Mouse (Mus musculus) hindbrain, embryonic 13.5 days (tissue): ENCODE data around the gene Lgi2. TPM values are rescaled to one million over a fixed set of nuclear protein-coding genes. Genes with fewer than 3 reads are reported as not detected.

Source experiments
- ATAC-seq: fragments of 200-750 bp; cut with Nextera tagmentation; 2 replicates; pipeline ENCODE4 v1.8.0; 2017; ENCODE audit warnings: moderate TSS enrichment; ENCODE audit not compliant: low FRiP score
- H3K27ac ChIP-seq: fragments of 300-500 bp; sonication (generic); 2 replicates; pipeline ENCODE4 v1.5.1; 2015; ENCODE audit warnings: inconsistent platforms, mild to moderate bottlenecking, moderate library complexity
- H3K27me3 ChIP-seq: fragments of 300-500 bp; sonication (generic); 2 replicates; pipeline ENCODE4 v1.6.1; 2015; ENCODE audit warnings: mild to moderate bottlenecking, inconsistent platforms
- H3K36me3 ChIP-seq: fragments of 300-500 bp; sonication (generic); 2 replicates; pipeline ENCODE4 v1.6.1; 2015; ENCODE audit warnings: mild to moderate bottlenecking, inconsistent platforms
- H3K4me1 ChIP-seq: fragments of 300-500 bp; sonication (generic); replicated peaks from 2 replicates; pipeline ENCODE4 v1.6.1; 2015; ENCODE audit warnings: inconsistent platforms
- H3K4me2 ChIP-seq: fragments of 300-500 bp; sonication (generic); 2 replicates; pipeline ENCODE4 v1.6.1; 2015; ENCODE audit warnings: inconsistent platforms, mild to moderate bottlenecking, moderate library complexity
- H3K4me3 ChIP-seq: fragments of 300-500 bp; sonication (generic); 2 replicates; pipeline ENCODE4 v1.5.1; 2015; ENCODE audit warnings: mild to moderate bottlenecking, inconsistent platforms
- H3K9ac ChIP-seq: fragments of 300-500 bp; sonication (generic); 2 replicates; pipeline ENCODE4 v1.6.1; 2015; ENCODE audit warnings: mild to moderate bottlenecking, inconsistent platforms
- H3K9me3 ChIP-seq: fragments of 300-500 bp; sonication (generic); 2 replicates; pipeline ENCODE4 v1.6.1; 2016; ENCODE audit warnings: inconsistent platforms
- WGBS: fragments of 180-500 bp; shearing (Covaris S2); methylation state at CpG from one replicate; pipeline ENCODE4 v1.1.7; 2015; 5-methylcytosine and 5-hydroxymethylcytosine counted together
- polyA plus RNA-seq: library from polyadenylated mRNA; unstranded; fragments of >200 nt; fragmentation: Nextera tagmentation; extraction: Ambion mirVana; gene quantifications from 2 replicates; pipeline ENCODE4 v1.2.1, GENCODE M21; 2015

Lgi2 gene
- polyA plus RNA-seq, 1 experiment from 2014 or later = 2.7 TPM

DNA sequence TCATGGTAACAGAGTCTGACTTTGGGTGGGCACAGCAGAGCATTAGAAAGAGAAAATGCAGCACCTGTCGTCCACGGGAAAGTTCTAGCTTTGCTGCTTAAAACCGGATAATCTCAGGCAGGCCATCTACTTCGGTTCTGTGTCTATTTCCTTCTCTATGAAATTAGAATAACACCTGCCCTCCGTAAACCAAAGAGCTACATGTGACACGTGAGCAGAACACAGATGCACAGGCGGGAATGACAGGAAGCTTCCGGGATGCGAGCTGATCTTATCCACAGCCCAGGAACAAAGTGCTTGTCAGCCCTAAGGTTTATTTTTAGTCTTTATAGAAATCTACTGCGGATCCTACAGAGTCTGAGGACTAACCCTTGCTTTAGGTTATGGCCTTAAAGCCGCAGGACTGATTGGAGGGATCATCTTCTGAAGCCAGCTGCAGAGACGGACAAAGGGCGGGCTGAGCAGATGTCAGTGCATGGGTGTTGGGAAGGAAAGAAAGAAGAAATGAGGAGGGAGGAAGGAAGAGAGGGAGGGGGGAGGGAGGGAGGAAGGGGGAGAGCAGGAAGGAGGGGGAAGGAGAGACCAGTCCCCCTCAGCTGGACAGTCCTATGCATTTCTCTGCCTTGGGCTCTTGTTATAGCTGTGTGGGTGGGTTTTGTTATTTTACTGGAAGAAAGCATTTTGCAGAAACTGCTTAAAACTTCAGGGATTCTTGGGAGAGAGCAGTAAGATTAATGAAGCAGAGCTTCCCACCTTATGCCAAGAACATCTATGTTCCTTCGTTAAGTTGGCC is 31.3 kb downstream of the Lgi2 start:
- Histone ChIP-seq H3K36me3 (no peaks in the 10 kb centered on the region), H3K27ac (no peak overlapping the region), H3K4me1 (peaks cover 12% of the 10 kb centered on the region; the same call in 1 of the 2 replicates), H3K9ac (no peak overlapping the region), H3K4me2 (no peak overlapping the region), H3K27me3 (no peaks in the 10 kb centered on the region), H3K9me3 (no peaks in the 10 kb centered on the region), H3K4me3 (no peak overlapping the region)
- WGBS = 76% methylated on average over 14 of the region's 14 CpGs
- ATAC-seq = no peak

DNA sequence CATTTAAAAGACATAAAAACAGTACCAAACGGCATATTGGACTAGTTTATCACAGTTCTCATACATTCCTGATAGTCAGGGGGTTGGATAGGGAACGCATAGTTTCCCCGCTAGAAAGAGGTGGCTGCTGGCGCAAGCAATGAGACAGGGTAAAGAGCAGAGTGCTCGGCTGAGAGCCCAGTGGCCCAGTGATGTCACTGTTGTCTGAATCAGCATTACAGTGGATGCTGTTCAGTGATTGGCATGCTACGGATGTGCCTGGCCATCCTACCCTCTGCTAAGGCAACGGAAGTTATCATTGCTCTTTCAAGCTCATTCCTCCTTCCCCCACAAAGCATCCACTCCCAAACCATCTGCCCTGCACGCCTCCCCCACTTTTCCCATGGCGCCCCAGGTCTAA is 32.6 kb downstream of the Lgi2 start:
- H3K9ac ChIP-seq = no peak overlapping the region
- H3K27me3 ChIP-seq = no peaks in the 10 kb centered on the region
- 85% methylated on average over 9 of the region's 9 CpGs for WGBS
- H3K4me1 ChIP-seq = peaks cover 12% of the 10 kb centered on the region; the same call in 1 of the 2 replicates
- H3K36me3 ChIP-seq = no peaks in the 10 kb centered on the region
- H3K27ac ChIP-seq = no peak overlapping the region
- H3K4me2 ChIP-seq = no peak overlapping the region
- no peaks in the 10 kb centered on the region for H3K9me3 ChIP-seq
- no peak for ATAC-seq
- H3K4me3 ChIP-seq = no peak overlapping the region

DNA sequence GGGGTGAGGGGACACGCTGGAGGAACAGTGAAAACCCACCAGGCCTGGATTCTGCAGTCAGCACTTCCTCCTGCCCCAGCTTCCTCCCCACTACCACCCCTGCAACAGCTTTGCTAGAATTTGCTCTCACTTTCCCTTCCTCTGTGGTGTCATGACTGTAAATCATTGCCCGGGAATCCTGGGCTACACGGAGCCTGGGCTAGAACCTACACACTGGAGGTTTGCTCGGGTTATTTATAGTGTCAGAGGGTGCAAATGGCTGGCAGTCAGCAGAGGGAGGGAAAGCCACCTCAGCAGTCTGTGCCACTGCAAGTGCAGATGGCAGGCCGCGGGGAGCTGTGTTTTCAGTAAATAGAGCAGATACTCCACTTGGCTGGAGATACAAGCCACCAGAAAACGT is 37.7 kb downstream of the Lgi2 start:
- Histone ChIP-seq H3K4me2 (no peak overlapping the region), H3K36me3 (no peaks in the 10 kb centered on the region), H3K4me3 (no peak overlapping the region), H3K9me3 (no peaks in the 10 kb centered on the region), H3K4me1 (no peaks in the 10 kb centered on the region), H3K9ac (no peak overlapping the region), H3K27ac (no peak overlapping the region), H3K27me3 (no peaks in the 10 kb centered on the region)
- 76% methylated on average over 7 of the region's 7 CpGs for WGBS
- no peak for ATAC-seq

DNA sequence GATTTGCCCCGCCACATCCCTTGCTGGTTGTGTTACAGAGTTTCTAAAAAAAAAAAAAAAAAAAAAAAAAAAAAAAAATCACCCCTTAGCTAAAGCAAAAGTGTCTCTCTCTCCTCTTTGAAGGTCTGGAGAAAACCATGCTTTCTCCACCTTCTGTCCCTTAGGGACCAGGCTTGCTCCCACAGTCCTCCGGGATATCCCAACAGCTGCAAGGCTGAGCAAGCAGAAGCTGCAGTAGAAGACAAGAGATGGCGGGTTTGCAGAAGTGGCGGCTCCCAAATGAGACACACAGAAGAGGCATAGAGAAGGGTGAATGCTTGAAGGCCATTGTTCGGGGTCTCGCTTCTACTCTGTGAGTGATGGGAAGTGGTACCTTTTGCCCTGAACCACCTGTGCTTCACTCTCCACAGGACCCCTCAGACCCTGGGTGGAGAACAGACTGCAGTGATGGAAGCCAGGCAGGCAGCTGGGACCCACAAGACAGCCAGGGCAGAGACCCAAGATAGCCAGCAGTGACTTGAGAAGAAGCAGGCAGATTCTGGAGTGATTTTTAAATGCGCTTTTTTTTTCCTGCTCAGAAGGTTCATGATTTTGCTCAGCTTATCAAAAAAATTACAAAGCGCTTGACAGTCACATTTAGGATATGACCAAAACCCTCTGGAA is 39.8 kb downstream of the Lgi2 start:
- Histone ChIP-seq H3K9me3 (no peaks in the 10 kb centered on the region), H3K9ac (no peak overlapping the region), H3K4me2 (no peak overlapping the region), H3K4me3 (no peak overlapping the region), H3K4me1 (no peaks in the 10 kb centered on the region), H3K27ac (no peak overlapping the region), H3K27me3 (no peaks in the 10 kb centered on the region), H3K36me3 (no peaks in the 10 kb centered on the region)
- ATAC-seq = no peak
- WGBS = 94% methylated on average over 8 of the region's 8 CpGs

DNA sequence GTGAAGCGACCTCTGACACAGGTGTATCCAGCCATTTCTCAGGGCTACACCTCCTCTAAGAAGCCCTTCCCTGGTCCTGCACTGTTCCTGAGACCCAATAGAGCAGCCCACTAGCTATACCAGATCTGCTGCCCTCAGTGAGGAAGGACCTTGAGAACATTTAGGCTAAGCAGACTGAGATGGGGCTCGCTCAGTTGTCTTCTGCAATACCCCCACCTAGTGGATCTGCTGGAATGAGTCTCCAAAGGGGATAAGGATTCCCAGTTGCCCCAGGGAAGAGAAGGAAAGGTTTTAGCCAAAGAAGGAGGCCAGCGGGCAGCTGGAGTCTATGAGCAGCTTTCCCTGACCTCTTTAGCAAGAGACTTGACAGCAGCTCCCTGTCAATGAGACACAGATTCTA is 42.1 kb downstream of the Lgi2 start:
- H3K4me1 ChIP-seq = no peaks in the 10 kb centered on the region
- no peak overlapping the region for H3K9ac ChIP-seq
- ATAC-seq = no peak
- H3K9me3 ChIP-seq = no peaks in the 10 kb centered on the region
- no peaks in the 10 kb centered on the region for H3K36me3 ChIP-seq
- no peak overlapping the region for H3K27ac ChIP-seq
- H3K4me3 ChIP-seq = no peak overlapping the region
- H3K27me3 ChIP-seq = no peaks in the 10 kb centered on the region
- no peak overlapping the region for H3K4me2 ChIP-seq
- 55% methylated on average over 3 of the region's 3 CpGs for WGBS

DNA sequence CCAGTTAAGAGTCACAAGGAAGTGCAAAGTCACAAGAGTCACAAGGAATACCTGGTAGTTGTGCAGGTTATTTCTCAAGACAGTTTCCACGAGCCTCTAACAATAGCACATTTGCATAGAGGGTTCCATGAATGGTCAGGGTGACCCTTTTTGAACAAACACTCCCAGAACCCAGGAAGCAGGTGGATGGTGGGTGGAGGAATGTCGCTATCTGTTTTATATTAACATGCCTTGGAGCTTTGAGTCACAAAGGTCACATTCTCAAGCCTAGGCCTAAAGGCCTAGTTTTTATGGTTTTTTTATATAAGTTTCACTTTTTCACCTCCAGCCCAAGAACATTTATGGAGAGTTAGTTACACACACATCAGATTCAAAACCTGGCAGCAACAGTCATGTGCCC is 46.3 kb downstream of the Lgi2 start:
- Histone ChIP-seq H3K27ac (no peak overlapping the region), H3K9me3 (no peaks in the 10 kb centered on the region), H3K36me3 (no peaks in the 10 kb centered on the region), H3K27me3 (0 out of 2 replicates have a peak, but pooled peaks cover 5% of the 10 kb centered on the region), H3K4me3 (no peak overlapping the region), H3K9ac (no peak overlapping the region), H3K4me1 (peaks cover 5% of the 10 kb centered on the region; the same call in 1 of the 2 replicates), H3K4me2 (no peak overlapping the region)
- WGBS = 92% methylated on average over 2 of the region's 2 CpGs
- ATAC-seq = no peak

DNA sequence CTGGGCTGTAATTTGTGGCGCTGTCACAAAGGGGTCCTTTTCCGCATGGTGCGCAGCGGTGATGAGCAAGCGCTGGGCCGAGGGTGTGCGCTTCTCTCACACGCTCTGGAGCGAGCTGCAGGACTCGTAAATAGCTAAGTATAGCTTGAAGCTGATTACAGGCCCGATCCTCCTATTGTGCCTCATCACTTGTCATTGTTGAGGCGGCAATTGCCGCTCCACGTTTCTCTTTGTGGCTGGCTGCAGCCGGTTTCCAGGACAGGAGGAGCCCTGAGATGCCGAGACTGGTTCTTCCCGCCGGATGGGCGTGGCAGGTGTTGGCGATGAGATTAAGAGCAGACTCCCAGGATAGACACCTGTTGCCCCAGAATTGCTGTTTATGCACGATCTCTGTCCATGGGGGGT is 50.2 kb downstream of the Lgi2 start:
- Histone ChIP-seq H3K4me3 (peak overlapping the region; percentile 39), H3K4me2 (peak overlapping the region; percentile 62), H3K27me3 (0 out of 2 replicates have a peak, but pooled peaks cover 5% of the 10 kb centered on the region), H3K4me1 (peaks cover 5% of the 10 kb centered on the region; the same call in 1 of the 2 replicates), H3K27ac (peak overlapping the region; percentile 50), H3K9ac (peak overlapping the region; percentile 65), H3K9me3 (no peaks in the 10 kb centered on the region), H3K36me3 (no peaks in the 10 kb centered on the region)
- peak; percentile 73 for ATAC-seq
- WGBS = 15% methylated on average over 21 of the region's 21 CpGs

DNA sequence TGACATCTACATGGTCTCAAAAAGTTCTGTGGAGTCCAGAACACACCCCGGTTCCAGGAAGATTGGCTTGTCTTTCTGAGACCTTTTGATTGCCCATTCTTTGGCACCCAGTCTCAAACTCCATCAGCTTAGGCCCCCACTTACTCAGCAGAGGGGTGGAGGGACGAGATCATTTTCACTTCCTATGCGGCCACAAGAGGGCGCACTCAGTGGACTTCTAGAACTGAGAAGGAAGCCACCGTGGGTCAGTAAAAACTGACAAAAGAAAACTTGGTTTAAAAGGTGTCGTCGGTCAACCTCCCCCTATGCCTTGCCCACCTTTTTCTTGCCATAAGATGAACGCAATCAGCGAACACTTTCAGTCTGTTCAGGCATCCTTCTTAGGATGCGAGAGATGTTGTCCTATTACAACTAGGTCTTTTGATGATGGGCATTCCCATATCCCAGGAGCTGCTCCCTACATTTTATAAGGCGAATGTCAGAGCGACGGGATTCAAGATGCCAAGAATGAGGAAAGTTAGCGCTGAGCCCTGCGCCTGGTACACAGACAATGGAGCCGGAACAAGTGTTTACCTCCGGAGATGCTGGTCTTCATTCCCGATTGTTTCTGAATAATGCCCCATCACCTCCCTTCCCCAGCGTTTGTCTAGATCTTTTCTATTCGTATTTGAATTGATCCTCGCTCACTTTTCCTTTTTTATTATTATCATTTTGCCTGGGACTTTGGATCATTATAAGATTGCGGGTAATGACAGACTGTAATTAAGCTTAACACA is 50.8 kb downstream of the Lgi2 start:
- peak overlapping the region; percentile 62 for H3K4me2 ChIP-seq
- H3K27ac ChIP-seq = peak overlapping the region; percentile 50; the same call in 1 of the 2 replicates
- ATAC-seq = peak; percentile 34
- H3K4me3 ChIP-seq = peak overlapping the region; percentile 39
- 0 out of 2 replicates have a peak, but pooled peaks cover 5% of the 10 kb centered on the region for H3K27me3 ChIP-seq
- peaks cover 5% of the 10 kb centered on the region; the same call in 1 of the 2 replicates for H3K4me1 ChIP-seq
- no peaks in the 10 kb centered on the region for H3K36me3 ChIP-seq
- H3K9ac ChIP-seq = peak overlapping the region; percentile 65
- 25% methylated on average over 22 of the region's 22 CpGs for WGBS
- no peaks in the 10 kb centered on the region for H3K9me3 ChIP-seq

DNA sequence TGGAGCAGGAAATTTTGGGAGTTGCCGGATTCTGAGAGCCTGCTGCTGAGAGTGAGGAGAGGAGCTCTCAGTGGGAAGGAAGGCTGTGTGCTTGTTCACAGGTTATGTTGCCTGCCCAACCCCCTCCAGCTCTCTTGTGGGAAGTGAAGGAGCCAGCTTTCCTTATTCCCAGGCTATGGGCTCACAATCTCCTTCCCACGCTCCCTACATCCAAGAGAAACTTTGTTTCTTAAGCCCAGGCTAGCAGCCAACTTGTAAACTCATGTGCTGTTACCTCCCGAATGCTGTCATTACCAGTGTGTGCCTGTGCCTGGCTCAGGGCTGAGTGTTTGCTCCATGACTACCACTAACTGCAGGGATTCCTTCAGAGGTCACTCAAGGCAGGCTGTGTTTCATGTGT is 55.2 kb downstream of the Lgi2 start:
- Histone ChIP-seq H3K27ac (no peak overlapping the region), H3K9ac (no peak overlapping the region), H3K27me3 (no peaks in the 10 kb centered on the region), H3K4me3 (no peak overlapping the region), H3K4me1 (peaks cover 2% of the 10 kb centered on the region; the same call in 1 of the 2 replicates), H3K4me2 (no peak overlapping the region), H3K36me3 (no peaks in the 10 kb centered on the region), H3K9me3 (no peaks in the 10 kb centered on the region)
- 77% methylated on average over 3 of the region's 3 CpGs for WGBS
- ATAC-seq = no peak

DNA sequence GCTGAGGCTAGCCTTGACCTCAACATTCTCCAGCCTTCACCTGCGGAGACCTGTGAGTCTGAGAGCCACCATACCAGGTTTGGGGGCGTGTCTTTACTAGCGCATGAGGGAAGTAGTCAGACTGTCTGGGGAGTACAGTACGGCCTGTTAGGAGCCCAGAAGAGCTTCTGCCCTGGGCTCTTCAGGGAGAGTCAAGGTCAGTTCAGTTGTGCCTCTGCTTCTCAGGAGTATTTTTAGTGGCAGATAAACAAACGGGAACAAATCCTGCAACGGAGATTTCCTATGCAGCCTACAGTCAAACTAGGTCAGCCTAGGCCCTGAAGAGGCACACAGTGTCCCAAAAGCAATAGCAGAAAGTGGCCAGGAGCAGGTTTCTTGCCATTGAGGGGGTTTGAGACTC is 56.8 kb downstream of the Lgi2 start:
- no peak overlapping the region for H3K9ac ChIP-seq
- no peak overlapping the region for H3K27ac ChIP-seq
- no peaks in the 10 kb centered on the region for H3K9me3 ChIP-seq
- H3K27me3 ChIP-seq = no peaks in the 10 kb centered on the region
- ATAC-seq = no peak
- H3K4me1 ChIP-seq = no peaks in the 10 kb centered on the region
- H3K36me3 ChIP-seq = no peaks in the 10 kb centered on the region
- WGBS = 96% methylated on average over 6 of the region's 6 CpGs
- no peak overlapping the region for H3K4me3 ChIP-seq
- no peak overlapping the region for H3K4me2 ChIP-seq

DNA sequence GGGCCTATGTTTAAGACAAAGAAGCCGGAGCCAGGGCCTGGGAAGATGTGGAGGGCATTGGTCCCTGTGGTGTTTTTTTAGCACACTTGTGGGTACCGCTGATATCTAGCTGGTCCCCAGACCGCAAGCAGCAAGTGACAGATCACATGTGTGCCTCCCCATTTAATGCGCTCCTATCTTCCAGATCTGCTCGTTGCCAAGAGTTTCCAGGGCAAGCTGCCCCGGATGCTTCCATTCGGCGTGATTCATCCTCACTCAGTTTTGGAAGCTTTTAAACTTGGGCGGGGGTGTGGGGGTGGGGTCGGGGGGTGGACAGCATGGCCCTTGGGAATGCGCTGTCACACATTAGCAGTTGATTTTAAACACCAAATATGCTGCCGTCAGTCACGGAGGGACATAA is 61.6 kb downstream of the Lgi2 start:
- no peak for ATAC-seq
- H3K9ac ChIP-seq = no peak overlapping the region
- H3K27ac ChIP-seq = no peak overlapping the region
- H3K4me1 ChIP-seq = no peaks in the 10 kb centered on the region
- no peaks in the 10 kb centered on the region for H3K36me3 ChIP-seq
- no peak overlapping the region for H3K4me2 ChIP-seq
- no peaks in the 10 kb centered on the region for H3K9me3 ChIP-seq
- WGBS = 88% methylated on average over 13 of the region's 13 CpGs
- H3K27me3 ChIP-seq = no peaks in the 10 kb centered on the region
- no peak overlapping the region for H3K4me3 ChIP-seq

DNA sequence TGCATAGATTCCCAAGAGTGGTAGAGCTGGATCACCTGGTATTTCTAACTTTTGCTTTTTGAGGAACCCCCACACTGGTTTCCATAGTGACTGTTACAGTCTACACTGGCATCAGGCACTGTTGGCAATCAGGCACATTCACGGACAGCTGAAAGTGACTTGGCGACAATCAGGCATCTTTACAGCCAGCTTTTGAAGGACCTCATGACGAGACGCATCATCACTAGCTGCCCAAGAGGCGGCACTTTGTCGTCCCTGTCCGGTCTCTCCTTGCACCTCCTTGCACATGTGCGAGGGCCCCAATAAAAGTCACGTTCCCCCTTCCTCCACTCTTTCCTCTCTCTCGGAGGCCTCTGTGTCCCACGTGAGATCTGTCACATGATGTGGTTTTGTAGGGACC is 62.1 kb downstream of the Lgi2 start:
- WGBS = 93% methylated on average over 11 of the region's 11 CpGs

More for the DNA sequence above, 62.1 kb downstream of the Lgi2 start:
- Histone ChIP-seq H3K9me3 (no peaks in the 10 kb centered on the region), H3K4me3 (no peak overlapping the region), H3K27ac (no peak overlapping the region), H3K27me3 (no peaks in the 10 kb centered on the region), H3K4me1 (no peaks in the 10 kb centered on the region), H3K9ac (no peak overlapping the region), H3K4me2 (no peak overlapping the region), H3K36me3 (no peaks in the 10 kb centered on the region)
- no peak for ATAC-seq
